Mouse (Mus musculus) embryonic facial prominence, embryonic 10.5 days (tissue): ENCODE measurements around the gene 2200002D01Rik. TPM values are rescaled to one million over a fixed set of nuclear protein-coding genes. Genes with fewer than 3 reads are reported as not detected.
"Not testable (repeated sequence)": the region's sequence is repeated elsewhere in the genome, so short reads cannot be mapped to it uniquely, and the experiment has no call there.

Experiments used
- DNase-seq: peaks from one replicate; pipeline ENCODE4 v3.0.0-alpha.2; 2017; ENCODE audit warnings: low spot score
- H3K27ac ChIP-seq: fragments of 300-500 bp; sonication (generic); replicated peaks from 2 replicates; pipeline ENCODE4 v1.5.1; 2016; ENCODE audit warnings: mild to moderate bottlenecking
- H3K27me3 ChIP-seq: fragments of 300-500 bp; sonication (generic); replicated peaks from 2 replicates; pipeline ENCODE4 v1.6.1; 2016; ENCODE audit warnings: low read depth, mild to moderate bottlenecking; ENCODE audit not compliant: poor library complexity, severe bottlenecking
- H3K36me3 ChIP-seq: fragments of 300-500 bp; sonication (generic); replicated peaks from 2 replicates; pipeline ENCODE4 v1.6.1; 2016; ENCODE audit warnings: mild to moderate bottlenecking, moderate library complexity
- H3K4me1 ChIP-seq: fragments of 300-500 bp; sonication (generic); 2 replicates; pipeline ENCODE4 v1.6.1; 2016
- H3K4me3 ChIP-seq: fragments of 300-500 bp; sonication (generic); 2 replicates; pipeline ENCODE4 v1.5.1; 2016; ENCODE audit warnings: mild to moderate bottlenecking, moderate library complexity
- H3K9me3 ChIP-seq: fragments of 300-500 bp; sonication (generic); 2 replicates; pipeline ENCODE4 v1.6.1; 2016; ENCODE audit warnings: mild to moderate bottlenecking
- WGBS: fragments of 180-500 bp; shearing (Covaris S2); methylation state at CpG from one replicate; pipeline ENCODE4 v1.1.7; 2016; 5-methylcytosine and 5-hydroxymethylcytosine counted together
- polyA plus RNA-seq: library from polyadenylated mRNA; unstranded; fragments of >200 nt; fragmentation: Nextera tagmentation; extraction: Ambion mirVana; gene quantifications from 2 replicates; pipeline ENCODE4 v1.2.1, GENCODE M21; 2016

The 2200002D01Rik gene
- polyA plus RNA-seq, 1 experiment from 2014 or later: 4.4 TPM

- peaks cover 31% of the 10 kb centered on the region for H3K4me1 ChIP-seq
- H3K9me3 ChIP-seq: no peaks in the 10 kb centered on the region
- WGBS: 77% methylated on average over 4 of the region's 4 CpGs
- no peak overlapping the region for H3K4me3 ChIP-seq
- no peak overlapping the region for H3K27ac ChIP-seq
- DNase-seq: no peak
- H3K36me3 ChIP-seq: no peaks in the 10 kb centered on the region
- peaks cover 42% of the 10 kb centered on the region for H3K27me3 ChIP-seq
These were observed 20.1 kb downstream of the 2200002D01Rik start for GRCm38 (mm10) chr7:29228202-29228601.

GRCm38 (mm10) chr7:29225520-29225919 is 22.7 kb downstream of the 2200002D01Rik start:
- peak overlapping the region; percentile 51 for H3K4me3 ChIP-seq
- 70% methylated on average over 13 of the region's 13 CpGs for WGBS
- DNase-seq: no peak
- H3K4me1 ChIP-seq: peaks cover 19% of the 10 kb centered on the region
- 0 out of 2 replicates have a peak, but pooled peaks cover 3% of the 10 kb centered on the region for H3K9me3 ChIP-seq
- no peaks in the 10 kb centered on the region for H3K36me3 ChIP-seq
- peak overlapping the region; percentile 80 for H3K27ac ChIP-seq
- H3K27me3 ChIP-seq: peaks cover 15% of the 10 kb centered on the region

- 9% methylated on average over 16 of the region's 16 CpGs for WGBS
- H3K9me3 ChIP-seq: peaks cover 10% of the 10 kb centered on the region
- peaks cover 9% of the 10 kb centered on the region for H3K27me3 ChIP-seq
- peak overlapping the region; percentile 51 for H3K4me3 ChIP-seq
- peak overlapping the region; percentile 80 for H3K27ac ChIP-seq
- peaks cover 16% of the 10 kb centered on the region for H3K4me1 ChIP-seq
- H3K36me3 ChIP-seq: no peaks in the 10 kb centered on the region
- peak; percentile 76 for DNase-seq
These were observed 23.4 kb downstream of the 2200002D01Rik start for GRCm38 (mm10) chr7:29224756-29225394.

GRCm38 (mm10) chr7:29214846-29215245 is 33.4 kb downstream of the 2200002D01Rik start:
- 42% methylated on average over 15 of the region's 15 CpGs for WGBS
- peak; percentile 30 for DNase-seq
- H3K9me3 ChIP-seq: peaks cover 11% of the 10 kb centered on the region
- peaks cover 25% of the 10 kb centered on the region for H3K4me1 ChIP-seq
- no peak overlapping the region for H3K4me3 ChIP-seq
- H3K36me3 ChIP-seq: no peaks in the 10 kb centered on the region
- H3K27me3 ChIP-seq: peaks cover 26% of the 10 kb centered on the region
- H3K27ac ChIP-seq: no peak overlapping the region

GRCm38 (mm10) chr7:29214236-29214635 is 34.0 kb downstream of the 2200002D01Rik start:
- Histone ChIP-seq H3K36me3 (no peaks in the 10 kb centered on the region), H3K4me3 (peak overlapping the region; percentile 48), H3K27me3 (peaks cover 26% of the 10 kb centered on the region), H3K27ac (no peak overlapping the region), H3K4me1 (peaks cover 25% of the 10 kb centered on the region), H3K9me3 (peaks cover 5% of the 10 kb centered on the region)
- no peak for DNase-seq
- WGBS: 75% methylated on average over 2 of the region's 2 CpGs

- Histone ChIP-seq H3K27me3 (peaks cover 26% of the 10 kb centered on the region), H3K27ac (peak within 1 kb of the TSS; percentile 40; the same call in 1 of the 2 replicates), H3K4me1 (peaks cover 25% of the 10 kb centered on the region), H3K4me3 (peak within 1 kb of the TSS; percentile 48), H3K36me3 (no peaks in the 10 kb centered on the region), H3K9me3 (peaks cover 4% of the 10 kb centered on the region; the same call in 1 of the 2 replicates)
- peak; percentile 84 for DNase-seq
- 2% methylated on average over 20 of the region's 20 CpGs for WGBS
These were observed 34.6 kb downstream of the 2200002D01Rik start, which contains the start of gene Catsperg1 for GRCm38 (mm10) chr7:29213675-29214082. Gene Catsperg1 (minus strand): TSS chr7:29214035.

GRCm38 (mm10) chr7:29212775-29213560 is 35.3 kb downstream of the 2200002D01Rik start:
- Histone ChIP-seq H3K27me3 (peaks cover 26% of the 10 kb centered on the region), H3K4me3 (peak overlapping the region; percentile 48), H3K4me1 (peaks cover 25% of the 10 kb centered on the region)
- peak; percentile 11 for DNase-seq
- H3K27ac ChIP-seq, H3K9me3 ChIP-seq, H3K36me3 ChIP-seq: not testable (repeated sequence)
- WGBS: 11% methylated on average over 40 of the region's 40 CpGs

GRCm38 (mm10) chr7:29212199-29212765 is 36.0 kb downstream of the 2200002D01Rik start:
- WGBS: 13% methylated on average over 26 of the region's 26 CpGs
- no peaks in the 10 kb centered on the region for H3K36me3 ChIP-seq
- peak overlapping the region; percentile 48; the same call in 1 of the 2 replicates for H3K27ac ChIP-seq
- peaks cover 26% of the 10 kb centered on the region for H3K27me3 ChIP-seq
- DNase-seq: peak; percentile 43
- peaks cover 25% of the 10 kb centered on the region for H3K4me1 ChIP-seq
- H3K4me3 ChIP-seq: peak overlapping the region; percentile 54
- peaks cover under 1% of the 10 kb centered on the region; the same call in 1 of the 2 replicates for H3K9me3 ChIP-seq

- WGBS: 5% methylated on average over 34 of the region's 34 CpGs
- H3K27me3 ChIP-seq: peaks cover 26% of the 10 kb centered on the region
- H3K4me3 ChIP-seq: peak overlapping the region; percentile 54
- no peaks in the 10 kb centered on the region for H3K9me3 ChIP-seq
- H3K4me1 ChIP-seq: peaks cover 25% of the 10 kb centered on the region
- DNase-seq: peak; percentile 83
- H3K27ac ChIP-seq: peak overlapping the region; percentile 48
- H3K36me3 ChIP-seq: no peaks in the 10 kb centered on the region
These were observed 36.7 kb downstream of the 2200002D01Rik start for GRCm38 (mm10) chr7:29211415-29212198.

- Histone ChIP-seq H3K27me3 (peaks cover 26% of the 10 kb centered on the region), H3K4me1 (peaks cover 25% of the 10 kb centered on the region), H3K4me3 (peak overlapping the region; percentile 54)
- not testable (repeated sequence) for H3K36me3 ChIP-seq, H3K9me3 ChIP-seq, H3K27ac ChIP-seq
- WGBS: 25% methylated on average over 15 of the region's 15 CpGs
- peak; percentile 18 for DNase-seq
These were observed 37.3 kb downstream of the 2200002D01Rik start for GRCm38 (mm10) chr7:29211013-29211412.

- DNase-seq: no peak
- no peak overlapping the region for H3K27ac ChIP-seq
- no peak overlapping the region for H3K4me3 ChIP-seq
- H3K27me3 ChIP-seq: no peaks in the 10 kb centered on the region
- no peaks in the 10 kb centered on the region for H3K9me3 ChIP-seq
- H3K4me1 ChIP-seq: no peaks in the 10 kb centered on the region
- no peaks in the 10 kb centered on the region for H3K36me3 ChIP-seq
- 83% methylated on average over 6 of the region's 6 CpGs for WGBS
These were observed 45.7 kb downstream of the 2200002D01Rik start for GRCm38 (mm10) chr7:29202577-29202976.
